Mouse (Mus musculus) lung, embryonic 15.5 days (tissue): ENCODE measurements around the gene Fubp1. TPM values are rescaled to one million over a fixed set of nuclear protein-coding genes. Genes with fewer than 3 reads are reported as not detected.

Experiments
- ATAC-seq: fragments of 200-750 bp; cut with Nextera tagmentation; 2 replicates; pipeline ENCODE4 v1.8.0; 2017; ENCODE audit warnings: moderate number of reproducible peaks, borderline replicate concordance; ENCODE audit not compliant: low FRiP score, low TSS enrichment; ENCODE audit errors: extremely low read depth
- H3K27ac ChIP-seq: fragments of 300-500 bp; sonication (generic); 2 replicates; pipeline ENCODE4 v1.5.1; 2015; ENCODE audit warnings: moderate library complexity, mild to moderate bottlenecking, inconsistent platforms
- H3K27me3 ChIP-seq: fragments of 300-500 bp; sonication (generic); 2 replicates; pipeline ENCODE4 v1.6.1; 2015; ENCODE audit warnings: inconsistent platforms
- H3K36me3 ChIP-seq: fragments of 300-500 bp; sonication (generic); 2 replicates; pipeline ENCODE4 v1.6.1; 2015; ENCODE audit warnings: inconsistent platforms
- H3K4me1 ChIP-seq: fragments of 300-500 bp; sonication (generic); 2 replicates; pipeline ENCODE4 v1.6.1; 2015; ENCODE audit warnings: inconsistent platforms
- H3K4me2 ChIP-seq: fragments of 300-500 bp; sonication (generic); 2 replicates; pipeline ENCODE4 v1.6.1; 2015; ENCODE audit warnings: inconsistent platforms, mild to moderate bottlenecking, moderate library complexity
- H3K4me3 ChIP-seq: fragments of 300-500 bp; sonication (generic); 2 replicates; pipeline ENCODE4 v1.5.1; 2015; ENCODE audit warnings: mild to moderate bottlenecking, inconsistent platforms
- H3K9ac ChIP-seq: fragments of 300-500 bp; sonication (generic); 2 replicates; pipeline ENCODE4 v1.6.1; 2015; ENCODE audit warnings: inconsistent platforms
- H3K9me3 ChIP-seq: fragments of 300-500 bp; sonication (generic); 2 replicates; pipeline ENCODE4 v1.6.1; 2016; ENCODE audit warnings: inconsistent platforms
- WGBS: fragments of 180-500 bp; shearing (Covaris S2); methylation state at CpG from one replicate; pipeline ENCODE4 v1.1.7; 2015; 5-methylcytosine and 5-hydroxymethylcytosine counted together
- polyA plus RNA-seq: library from polyadenylated mRNA; unstranded; fragments of >200 nt; fragmentation: Nextera tagmentation; extraction: Ambion mirVana; gene quantifications from 2 replicates; pipeline ENCODE4 v1.2.1, GENCODE M21; 2015

The Fubp1 gene
- polyA plus RNA-seq, 1 experiment from 2014 or later = 272 TPM

DNA sequence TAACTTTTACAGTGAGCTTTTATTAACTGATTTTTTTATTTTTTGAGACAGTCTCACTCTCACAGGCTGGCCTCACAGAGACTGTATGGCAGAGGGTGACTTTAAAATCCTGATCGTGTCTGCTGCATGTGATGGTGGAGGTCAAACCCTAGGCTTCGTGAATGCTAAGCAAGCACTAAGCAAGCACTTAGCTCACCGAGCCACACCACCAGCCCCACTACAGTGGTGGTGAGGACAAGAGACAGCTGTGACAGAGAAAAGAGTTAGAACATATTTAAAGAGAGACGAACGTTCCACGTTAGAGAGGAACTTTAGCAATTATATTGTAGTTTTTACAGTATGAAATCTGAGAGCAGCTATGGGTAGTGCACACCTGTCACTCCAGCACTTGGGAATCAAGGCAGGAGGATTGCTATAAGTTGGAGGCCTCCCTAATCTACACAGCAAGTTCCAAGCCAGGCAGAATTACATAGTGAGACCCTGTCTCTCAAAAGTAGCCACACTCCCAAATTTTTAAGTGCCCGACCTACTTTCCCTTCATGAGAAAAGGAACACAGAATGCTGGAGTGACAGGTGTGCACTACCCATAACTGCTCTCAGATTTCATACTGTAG, 37.8 kb upstream of the Fubp1 start:
- H3K4me2 ChIP-seq = no peak overlapping the region
- peak; percentile 78 for ATAC-seq
- no peaks in the 10 kb centered on the region for H3K9me3 ChIP-seq
- no peak overlapping the region for H3K4me3 ChIP-seq
- no peak overlapping the region for H3K9ac ChIP-seq
- H3K27me3 ChIP-seq = no peaks in the 10 kb centered on the region
- peaks cover 30% of the 10 kb centered on the region for H3K4me1 ChIP-seq
- 21% methylated on average over 7 of the region's 7 CpGs for WGBS
- H3K27ac ChIP-seq = peak overlapping the region; percentile 14
- no peaks in the 10 kb centered on the region for H3K36me3 ChIP-seq

- H3K9ac ChIP-seq = no peak overlapping the region
- 86% methylated on average over 4 of the region's 4 CpGs for WGBS
- H3K4me2 ChIP-seq = no peak overlapping the region
- no peaks in the 10 kb centered on the region for H3K4me1 ChIP-seq
- no peak overlapping the region for H3K27ac ChIP-seq
- no peaks in the 10 kb centered on the region for H3K27me3 ChIP-seq
- H3K9me3 ChIP-seq = no peaks in the 10 kb centered on the region
- H3K4me3 ChIP-seq = no peak overlapping the region
- H3K36me3 ChIP-seq = peaks cover 16% of the 10 kb centered on the region
- no peak for ATAC-seq
Observed at GRCm38 (mm10) chr3:152178816-152179215, 31.4 kb upstream of the Fubp1 start.

GRCm38 (mm10) chr3:152179285-152179684, 30.9 kb upstream of the Fubp1 start:
- H3K4me2 ChIP-seq = no peak overlapping the region
- no peaks in the 10 kb centered on the region for H3K27me3 ChIP-seq
- ATAC-seq = no peak
- no peak overlapping the region for H3K27ac ChIP-seq
- no peak overlapping the region for H3K4me3 ChIP-seq
- H3K9ac ChIP-seq = no peak overlapping the region
- H3K4me1 ChIP-seq = no peaks in the 10 kb centered on the region
- WGBS = 64% methylated on average over 1 of the region's 1 CpGs
- H3K36me3 ChIP-seq = peaks cover 16% of the 10 kb centered on the region
- no peaks in the 10 kb centered on the region for H3K9me3 ChIP-seq

GRCm38 (mm10) chr3:152180624-152181023, 29.6 kb upstream of the Fubp1 start:
- peaks cover 29% of the 10 kb centered on the region for H3K36me3 ChIP-seq
- no peak overlapping the region for H3K4me2 ChIP-seq
- H3K27me3 ChIP-seq = no peaks in the 10 kb centered on the region
- no peak for ATAC-seq
- no peak overlapping the region for H3K9ac ChIP-seq
- no peaks in the 10 kb centered on the region for H3K9me3 ChIP-seq
- H3K27ac ChIP-seq = no peak overlapping the region
- H3K4me1 ChIP-seq = no peaks in the 10 kb centered on the region
- no peak overlapping the region for H3K4me3 ChIP-seq
- WGBS = 81% methylated on average over 4 of the region's 4 CpGs

- Histone ChIP-seq H3K4me1 (0 out of 2 replicates have a peak, but pooled peaks cover 2% of the 10 kb centered on the region), H3K36me3 (peaks cover 35% of the 10 kb centered on the region), H3K9me3 (no peaks in the 10 kb centered on the region), H3K4me3 (no peak overlapping the region), H3K9ac (no peak overlapping the region), H3K27ac (no peak overlapping the region), H3K27me3 (no peaks in the 10 kb centered on the region), H3K4me2 (no peak overlapping the region)
- ATAC-seq = no peak
- 84% methylated on average over 9 of the region's 9 CpGs for WGBS
Observed at GRCm38 (mm10) chr3:152183522-152183921, 26.7 kb upstream of the Fubp1 start.

DNA sequence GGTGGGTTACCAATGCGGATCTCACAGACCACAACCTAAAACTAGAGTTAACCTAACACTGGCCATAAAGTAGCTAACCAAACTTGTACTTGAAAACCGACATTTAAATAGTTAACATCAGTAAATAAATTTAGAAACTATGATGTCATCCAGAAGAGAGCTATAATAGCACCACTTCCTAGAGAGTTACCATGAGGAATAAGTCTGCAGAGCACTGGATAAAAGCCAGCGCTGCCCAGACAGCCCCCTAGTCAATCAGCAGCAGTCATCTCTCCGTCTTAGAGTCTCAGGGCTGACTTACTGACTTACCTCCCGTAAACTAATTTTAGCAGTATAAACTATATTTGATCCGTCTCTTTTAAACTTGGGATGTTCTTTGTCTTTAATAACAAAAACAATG, 24.1 kb upstream of the Fubp1 start:
- Histone ChIP-seq H3K9ac (no peak overlapping the region), H3K27me3 (no peaks in the 10 kb centered on the region), H3K4me2 (no peak overlapping the region), H3K4me1 (peaks cover 24% of the 10 kb centered on the region), H3K9me3 (no peaks in the 10 kb centered on the region), H3K27ac (no peak overlapping the region), H3K36me3 (peaks cover 33% of the 10 kb centered on the region), H3K4me3 (no peak overlapping the region)
- 53% methylated on average over 6 of the region's 6 CpGs for WGBS
- no peak for ATAC-seq

- H3K27ac ChIP-seq = peak overlapping the region; percentile 34; the same call in 1 of the 2 replicates
- H3K9me3 ChIP-seq = no peaks in the 10 kb centered on the region
- H3K9ac ChIP-seq = no peak overlapping the region
- H3K4me3 ChIP-seq = peak overlapping the region; percentile 4; the same call in 1 of the 2 replicates
- no peaks in the 10 kb centered on the region for H3K27me3 ChIP-seq
- H3K4me2 ChIP-seq = peak overlapping the region; percentile 26
- H3K4me1 ChIP-seq = peaks cover 29% of the 10 kb centered on the region
- WGBS = 29% methylated on average over 4 of the region's 4 CpGs
- H3K36me3 ChIP-seq = peaks cover 18% of the 10 kb centered on the region
- no peak for ATAC-seq
Observed at GRCm38 (mm10) chr3:152189306-152189705, 20.9 kb upstream of the Fubp1 start.

DNA sequence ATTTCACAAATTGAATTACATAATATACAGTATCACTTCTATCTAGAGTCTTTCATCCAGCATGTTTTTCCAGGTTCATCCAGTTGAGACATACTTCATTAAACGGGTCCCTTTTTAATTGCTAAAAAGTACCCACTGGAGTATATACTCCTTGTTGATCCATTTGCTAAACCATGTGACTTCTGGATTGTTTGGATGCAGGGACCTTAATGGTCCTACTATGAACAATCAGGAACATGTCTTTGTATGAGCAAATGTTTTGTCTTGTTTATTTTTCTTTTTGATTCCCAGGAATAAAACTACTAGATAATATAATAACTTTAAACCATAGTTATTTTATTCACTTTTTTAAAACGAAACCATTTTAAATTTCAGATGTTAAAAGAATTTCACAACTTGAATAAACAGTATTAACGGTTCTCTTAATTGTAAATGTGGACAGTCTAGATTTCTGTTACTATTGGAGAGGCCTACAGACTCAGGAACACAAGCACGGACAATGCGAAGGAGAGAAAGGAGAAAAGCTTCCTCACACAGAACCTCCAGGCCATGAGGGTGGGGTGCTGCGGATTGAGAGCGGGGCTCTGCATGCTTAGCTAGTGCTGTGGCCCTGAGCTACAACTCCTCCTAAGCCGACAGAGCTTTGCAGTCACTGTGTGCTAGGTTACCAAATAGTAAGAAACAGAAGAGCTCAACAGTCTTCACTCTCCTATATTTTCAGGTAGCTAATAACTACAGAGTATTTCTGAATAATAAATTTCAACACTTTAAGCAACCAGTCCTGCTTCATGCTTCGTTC, 19.3 kb upstream of the Fubp1 start:
- no peaks in the 10 kb centered on the region for H3K27me3 ChIP-seq
- peak overlapping the region; percentile 55 for H3K4me2 ChIP-seq
- 0 out of 2 replicates have a peak, but pooled peaks cover 3% of the 10 kb centered on the region for H3K36me3 ChIP-seq
- H3K9ac ChIP-seq = peak overlapping the region; percentile 38
- peak overlapping the region; percentile 47 for H3K4me3 ChIP-seq
- WGBS = 50% methylated on average over 9 of the region's 9 CpGs
- H3K27ac ChIP-seq = peak overlapping the region; percentile 72
- H3K4me1 ChIP-seq = peaks cover 29% of the 10 kb centered on the region
- no peaks in the 10 kb centered on the region for H3K9me3 ChIP-seq
- ATAC-seq = no peak

- H3K9ac ChIP-seq = peak overlapping the region; percentile 44
- H3K4me1 ChIP-seq = peaks cover 26% of the 10 kb centered on the region
- H3K4me2 ChIP-seq = peak overlapping the region; percentile 55
- peak overlapping the region; percentile 47 for H3K4me3 ChIP-seq
- H3K27me3 ChIP-seq = no peaks in the 10 kb centered on the region
- 3% methylated on average over 6 of the region's 6 CpGs for WGBS
- ATAC-seq = peak; percentile 85
- peak overlapping the region; percentile 95 for H3K27ac ChIP-seq
- no peaks in the 10 kb centered on the region for H3K9me3 ChIP-seq
- H3K36me3 ChIP-seq = no peaks in the 10 kb centered on the region
Observed at GRCm38 (mm10) chr3:152191791-152192237, 18.4 kb upstream of the Fubp1 start.

DNA sequence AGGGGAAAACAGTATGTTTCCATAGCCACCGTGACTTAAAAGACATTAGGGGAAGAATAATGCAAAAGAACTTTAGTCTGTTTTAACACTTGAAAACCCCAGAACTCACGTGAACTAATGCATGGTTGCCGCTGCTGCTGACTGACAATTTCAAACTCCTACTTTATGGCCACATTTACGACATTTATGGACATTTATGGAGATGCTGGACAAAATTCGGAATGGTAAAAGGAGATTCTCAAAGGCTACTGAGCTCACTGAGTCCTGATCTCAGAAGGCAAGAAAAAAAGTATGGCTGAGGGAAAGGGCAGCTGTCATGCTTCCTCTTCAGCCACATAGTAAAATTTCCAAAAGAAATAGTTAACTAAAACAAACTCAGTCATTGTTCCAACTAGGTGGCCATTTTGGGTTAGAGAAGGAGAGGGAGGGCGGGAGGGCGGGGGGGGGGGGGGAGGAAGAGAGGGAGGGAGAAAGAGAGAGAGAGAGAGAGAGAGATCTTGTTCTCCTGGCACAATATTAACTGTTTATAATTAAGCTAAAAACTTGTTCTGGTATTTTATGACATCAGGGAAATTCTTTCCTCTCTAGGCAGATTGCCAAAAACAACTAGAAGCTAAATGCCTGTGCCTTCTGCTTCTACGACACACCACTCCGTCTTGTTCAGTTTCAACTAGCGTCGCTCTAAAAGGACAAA, 17.8 kb upstream of the Fubp1 start:
- peak; percentile 33; the same call in 1 of the 2 replicates for ATAC-seq
- peak overlapping the region; percentile 47 for H3K4me3 ChIP-seq

GRCm38 (mm10) chr3:152193177-152193576, 17.0 kb upstream of the Fubp1 start:
- no peaks in the 10 kb centered on the region for H3K36me3 ChIP-seq
- peak overlapping the region; percentile 89 for H3K27ac ChIP-seq
- ATAC-seq = no peak
- peak overlapping the region; percentile 55 for H3K4me2 ChIP-seq
- H3K4me3 ChIP-seq = peak overlapping the region; percentile 50
- 3% methylated on average over 7 of the region's 7 CpGs for WGBS
- no peaks in the 10 kb centered on the region for H3K27me3 ChIP-seq
- H3K9me3 ChIP-seq = no peaks in the 10 kb centered on the region
- peaks cover 26% of the 10 kb centered on the region for H3K4me1 ChIP-seq
- peak overlapping the region; percentile 53 for H3K9ac ChIP-seq

More for the DNA sequence above, 17.8 kb upstream of the Fubp1 start:
- peak overlapping the region; percentile 95 for H3K27ac ChIP-seq
- H3K27me3 ChIP-seq = no peaks in the 10 kb centered on the region
- H3K36me3 ChIP-seq = no peaks in the 10 kb centered on the region
- H3K9ac ChIP-seq = peak overlapping the region; percentile 44
- peak overlapping the region; percentile 55 for H3K4me2 ChIP-seq
- 4% methylated on average over 10 of the region's 11 CpGs for WGBS
- peaks cover 26% of the 10 kb centered on the region for H3K4me1 ChIP-seq
- no peaks in the 10 kb centered on the region for H3K9me3 ChIP-seq
